Mouse (Mus musculus): Measurements from ENCODE around the gene Hacl1.

The Hacl1 gene

DNA sequence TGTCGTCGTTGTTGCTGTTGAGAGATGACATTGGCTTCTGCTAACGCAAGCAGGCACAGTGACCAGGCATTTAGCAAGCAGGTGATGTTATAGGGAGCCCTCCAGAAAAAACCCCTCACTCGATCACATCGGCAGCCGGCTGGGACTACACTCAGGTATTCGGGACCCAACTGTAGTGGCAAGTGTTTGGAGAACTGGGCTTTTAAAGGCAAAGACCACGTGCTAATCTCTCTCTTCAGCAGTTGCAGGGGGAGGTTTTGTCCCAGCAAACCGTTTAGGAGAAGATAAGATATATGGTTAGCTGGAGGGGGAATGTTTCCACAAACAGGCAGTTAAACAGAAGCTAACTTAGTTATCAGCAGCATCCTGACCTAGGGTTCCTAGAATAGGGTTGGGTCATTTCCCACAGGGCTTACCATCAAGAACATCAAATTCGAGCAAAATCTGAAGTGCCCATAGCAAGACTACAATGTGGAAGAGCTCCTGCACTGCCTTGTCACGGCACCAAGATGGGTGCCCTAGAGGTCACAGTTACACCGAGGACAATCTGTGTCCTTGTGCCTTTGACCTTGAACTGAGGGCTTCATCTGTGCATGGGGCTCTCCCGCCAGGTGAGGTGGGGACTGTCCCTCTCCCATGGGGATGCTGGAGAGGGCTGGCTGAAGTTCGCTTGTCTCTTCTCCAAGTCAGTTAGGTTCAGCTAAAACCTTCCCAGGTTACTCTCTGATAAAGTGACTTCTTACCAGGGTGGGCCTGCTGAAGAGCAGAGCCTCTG, 12.2 kb upstream of the Hacl1 start:
- POLR2A ChIA-PET, result interaction anchor here in 3 of 4 experiments (0.9 to 5.6 kb wide), 5 partner anchors 8 to 265 kb away, joined by 3 to 25 read pairs (median 3); no protein-coding TSS in a partner anchor
- CTCF ChIA-PET, result interaction anchor here in 3 of 4 experiments (0.6 to 1.3 kb wide), 5 partner anchors 31 to 421 kb away, joined by 3 to 4 read pairs (median 3); no protein-coding TSS in a partner anchor

DNA sequence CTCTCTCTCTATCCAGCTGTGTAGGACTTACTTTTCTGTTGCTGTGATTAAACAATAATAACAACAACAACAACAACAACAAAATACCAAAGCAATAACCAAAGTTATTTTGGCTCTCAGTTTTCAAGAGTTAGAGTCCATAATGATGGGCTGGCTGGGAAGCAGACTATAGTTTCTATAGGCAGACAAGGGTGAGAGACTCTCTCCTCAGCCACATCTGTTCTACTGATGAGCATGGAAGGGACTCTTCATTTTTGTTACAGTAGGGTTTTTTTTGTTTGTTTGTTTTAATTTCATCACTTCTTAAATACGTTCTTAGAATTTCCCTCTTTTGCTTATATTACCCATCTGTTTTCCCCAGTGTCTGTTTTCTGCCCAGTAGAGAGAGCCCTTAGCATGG, 11.5 kb upstream of the Hacl1 start:
- ChIA-PET POLR2A (interaction anchor here in 1 of 4 experiments (5.6 kb wide), 1 partner anchor 9 kb away, joined by 25 read pairs; no protein-coding TSS in a partner anchor), CTCF (interaction anchor here in 1 of 4 experiments (1.0 kb wide), 1 partner anchor 381 kb away, joined by 3 read pairs; no protein-coding TSS in a partner anchor)

- ChIA-PET CTCF (interaction anchor here in 1 of 4 experiments (1.0 kb wide), 1 partner anchor 381 kb away, joined by 3 read pairs; no protein-coding TSS in a partner anchor), POLR2A (interaction anchor here in 1 of 4 experiments (0.8 to 5.6 kb wide), 2 partner anchors 10 to 140 kb away, joined by 3 to 25 read pairs; no protein-coding TSS in a partner anchor)
Observed at GRCm38 (mm10) chr14:31652106-31652505, 11.0 kb upstream of the Hacl1 start.

- ChIA-PET CTCF (interaction anchor here in 2 of 4 experiments (0.9 to 2.1 kb wide), 3 partner anchors 8 to 11 kb away, joined by 3 to 12 read pairs (median 3); partner anchors contain the start of genes Btd (in 1 of the 2), Gm49387 (in 1 of the 2) and Hacl1 (in 1 of the 2)), POLR2A (interaction anchor here in 1 of 4 experiments (5.6 kb wide), 1 partner anchor 10 kb away, joined by 25 read pairs; no protein-coding TSS in a partner anchor)
Observed at GRCm38 (mm10) chr14:31651206-31651605, 10.1 kb upstream of the Hacl1 start.

- ChIA-PET POLR2A (interaction anchor here in 2 of 4 experiments (0.5 to 5.6 kb wide), 3 partner anchors 11 to 120 kb away, joined by 4 to 25 read pairs (median 4); no protein-coding TSS in a partner anchor), CTCF (interaction anchor here in 3 of 4 experiments (0.6 to 2.1 kb wide), 7 partner anchors 9 to 152 kb away, joined by 3 to 12 read pairs (median 3); partner anchors contain the start of genes Btd (in 1 of the 3), Gm49387 (in 1 of the 3) and Hacl1 (in 1 of the 3))
Observed at GRCm38 (mm10) chr14:31650347-31650746, 9.3 kb upstream of the Hacl1 start.

DNA sequence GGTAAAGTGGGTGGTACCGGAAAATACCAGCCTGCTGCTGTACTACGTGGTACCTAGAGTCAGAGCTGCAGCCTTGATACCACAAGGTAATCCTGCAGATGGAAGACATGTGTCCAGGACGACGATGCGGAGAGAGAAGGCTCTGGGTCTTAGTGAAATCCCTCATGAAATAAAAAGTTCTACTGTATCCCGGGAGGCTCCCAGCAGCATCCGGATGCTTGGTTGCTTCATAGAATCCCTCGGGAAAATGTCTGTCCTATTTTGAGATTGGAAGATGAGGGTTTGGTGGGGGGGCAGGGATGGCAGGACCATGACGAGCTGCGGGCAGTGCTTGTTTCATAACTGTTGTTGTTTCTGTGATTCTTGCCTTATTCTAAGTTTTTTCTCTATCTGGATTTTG, 6.9 kb upstream of the Hacl1 start:
- ChIA-PET CTCF (interaction anchor here in 2 of 4 experiments (0.6 to 1.4 kb wide), 3 partner anchors 13 to 175 kb away, joined by 3 to 4 read pairs (median 3); no protein-coding TSS in a partner anchor), POLR2A (interaction anchor here in 1 of 4 experiments (1.1 kb wide), 1 partner anchor 14 kb away, joined by 6 read pairs; no protein-coding TSS in a partner anchor)

DNA sequence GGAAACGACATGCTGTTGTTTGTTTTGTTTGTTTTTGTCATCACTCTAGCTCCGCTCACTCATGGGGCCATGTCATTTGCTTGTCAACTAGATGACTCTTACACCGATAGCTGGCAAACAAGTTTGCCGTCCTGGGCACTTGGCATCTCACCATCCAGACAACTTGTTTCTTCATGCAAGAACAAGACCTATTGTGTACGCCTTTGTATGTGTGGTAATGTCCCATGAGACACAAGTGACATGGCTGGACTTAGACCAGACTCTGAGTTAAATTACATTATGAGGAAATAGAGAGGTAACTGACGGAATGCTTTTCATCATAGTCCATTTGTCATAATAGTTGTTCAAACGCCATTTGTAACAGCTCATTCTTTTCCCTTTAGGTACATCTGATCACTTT, 4.8 kb upstream of the Hacl1 start:
- ChIA-PET CTCF (interaction anchor here in 3 of 4 experiments (1.0 to 1.6 kb wide), 4 partner anchors 16 to 431 kb away, joined by 3 to 6 read pairs (median 4); no protein-coding TSS in a partner anchor), POLR2A (interaction anchor here in 1 of 4 experiments (2.0 kb wide), 1 partner anchor 16 kb away, joined by 7 read pairs; no protein-coding TSS in a partner anchor)

DNA sequence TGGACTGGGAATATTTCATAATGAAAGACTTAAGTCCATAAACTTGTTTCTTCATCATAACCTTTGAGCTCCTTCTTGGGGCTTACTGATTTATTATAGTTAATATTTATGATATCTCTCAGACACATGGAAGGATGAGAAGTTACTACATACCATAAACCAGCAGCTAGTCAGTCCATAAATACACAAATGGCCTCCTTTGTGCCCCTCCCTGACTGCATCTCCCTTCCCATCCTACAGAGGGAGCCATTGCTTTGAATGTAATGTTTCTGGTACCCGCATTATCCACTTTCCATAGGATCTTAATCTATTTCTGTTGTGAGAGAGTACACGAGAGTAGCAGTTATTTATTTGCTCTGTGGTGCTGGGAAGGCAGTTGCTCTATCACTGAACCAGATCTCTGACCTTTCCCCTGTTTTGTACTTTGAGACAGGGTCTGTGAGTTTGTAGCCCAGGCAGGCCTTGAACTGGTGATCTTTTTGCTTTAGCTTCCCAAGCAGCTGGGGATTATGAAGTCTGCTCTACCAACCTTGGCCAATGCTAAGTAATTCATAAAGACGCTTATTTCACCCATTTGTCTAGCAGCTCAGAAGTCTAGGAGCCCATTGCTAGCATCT, 4.0 kb upstream of the Hacl1 start:
- ChIA-PET POLR2A (interaction anchor here in 2 of 4 experiments (0.6 to 2.0 kb wide), 2 partner anchors 17 to 422 kb away, joined by 4 to 7 read pairs; no protein-coding TSS in a partner anchor), CTCF (interaction anchor here (0.5 to 1.6 kb wide), 13 partner anchors 10 to 673 kb away, joined by 3 to 8 read pairs (median 3); no protein-coding TSS in a partner anchor)

- ChIA-PET POLR2A (interaction anchor here in 2 of 4 experiments (0.5 to 2.0 kb wide), 3 partner anchors 17 to 423 kb away, joined by 4 to 7 read pairs (median 4); no protein-coding TSS in a partner anchor), CTCF (interaction anchor here (0.6 to 1.6 kb wide), 10 partner anchors 11 to 641 kb away, joined by 3 to 7 read pairs (median 4); no protein-coding TSS in a partner anchor)
Observed at GRCm38 (mm10) chr14:31644183-31644830, 3.2 kb upstream of the Hacl1 start.

DNA sequence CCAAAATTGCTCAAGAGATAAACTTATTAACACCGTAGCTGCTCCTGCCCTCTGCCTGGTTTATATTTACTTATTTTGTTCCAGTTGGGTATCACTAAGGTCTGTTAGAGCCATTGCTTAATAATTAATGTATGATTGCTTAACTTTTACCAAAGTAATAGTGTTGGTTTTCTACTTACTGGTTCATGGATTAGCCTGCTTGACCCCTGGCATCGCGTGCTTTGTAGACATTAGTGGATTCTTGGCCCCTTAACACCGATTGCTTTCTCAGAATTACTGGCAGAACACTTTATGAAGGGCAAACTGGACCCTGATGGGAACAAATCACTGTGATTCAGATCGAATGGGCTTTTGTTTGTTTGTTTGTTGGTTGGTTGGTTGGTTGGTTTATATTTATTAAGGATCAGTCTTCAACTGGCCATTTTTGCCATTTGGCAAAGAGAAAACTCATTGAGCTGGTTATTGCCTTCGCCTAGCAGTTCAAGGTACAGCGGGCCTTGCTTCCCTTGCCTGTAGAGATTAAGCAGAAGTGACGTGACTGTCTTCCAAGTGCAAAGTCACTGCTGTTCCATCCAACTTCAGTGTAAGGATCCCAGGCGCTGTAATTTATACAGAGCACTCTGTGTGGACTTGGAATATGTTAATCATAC, 545 bp upstream of the Hacl1 start:
- POLR2A ChIA-PET, result interaction anchor here in 3 of 4 experiments (0.5 to 3.1 kb wide), 28 partner anchors 8 to 676 kb away, joined by 3 to 11 read pairs (median 4); partner anchors contain the start of genes Capn7 (in 1 of the 3), Dph3 (in 1 of the 3), Ncoa4 (in 1 of the 3) and Oxnad1 (in 1 of the 3)
- CTCF ChIA-PET, result interaction anchor here in 2 of 4 experiments (0.6 to 1.0 kb wide), 5 partner anchors 12 to 370 kb away, joined by 3 to 6 read pairs (median 3); no protein-coding TSS in a partner anchor

DNA sequence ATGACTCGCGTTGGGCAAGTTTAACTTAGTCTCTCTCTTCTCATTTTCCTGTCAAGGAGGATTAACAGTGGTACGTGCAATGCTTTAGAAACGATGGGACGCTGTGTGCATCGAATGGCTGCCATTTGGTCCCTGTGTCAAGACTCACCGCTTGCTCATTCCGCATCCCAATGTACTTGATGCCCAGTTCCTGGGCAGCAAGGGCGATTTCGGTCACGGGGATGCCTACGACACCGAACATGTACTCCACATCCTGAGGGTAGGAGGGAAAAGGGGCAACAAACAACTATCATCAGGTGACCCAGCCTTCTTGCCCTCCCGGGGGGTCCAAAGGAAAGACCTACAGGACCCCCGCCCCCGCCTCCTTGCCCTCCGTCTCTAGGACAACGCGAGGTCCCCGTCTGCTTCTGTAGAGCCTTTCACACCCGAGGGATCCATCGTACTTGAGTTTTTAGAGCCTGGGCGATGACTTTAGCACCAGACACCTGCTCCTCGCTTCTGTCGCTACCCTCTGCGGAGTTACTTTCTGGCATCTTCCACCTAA, 668 bp downstream of the Hacl1 start, which contains the start of gene Gm49387:
Gene Gm49387 (minus strand): TSS at position 533 of the 544 bp plus-strand sequence.
- CTCF ChIA-PET, result interaction anchor here in 1 of 4 experiments (0.7 to 1.0 kb wide), 3 partner anchors 10 to 176 kb away, joined by 3 read pairs; no protein-coding TSS in a partner anchor
- POLR2A ChIA-PET, result interaction anchor here in 3 of 4 experiments (0.6 to 3.1 kb wide), 20 partner anchors 9 to 678 kb away, joined by 3 to 11 read pairs (median 4); partner anchors contain the start of genes Capn7 (in 1 of the 3) and Ncoa4 (in 1 of the 3)

- CTCF ChIA-PET, result interaction anchor here in 2 of 4 experiments (0.5 to 1.4 kb wide), 2 partner anchors 10 to 53 kb away, joined by 3 to 11 read pairs; partner anchors contain the start of genes Btd (in 1 of the 2), Gm49387 (in 1 of the 2) and Hacl1 (in 1 of the 2)
- POLR2A ChIA-PET, result interaction anchor here in 2 of 4 experiments (0.6 to 3.0 kb wide), 5 partner anchors 10 to 41 kb away, joined by 3 to 11 read pairs (median 5); partner anchors contain the start of genes Btd (in 2 of the 2), Gm49387 (in 2 of the 2) and Hacl1 (in 2 of the 2)
Observed at GRCm38 (mm10) chr14:31630677-31631076, 10.4 kb downstream of the Hacl1 start.

- CTCF ChIA-PET, result no interaction called here
Observed at GRCm38 (mm10) chr14:31622748-31623147, 18.3 kb downstream of the Hacl1 start.

DNA sequence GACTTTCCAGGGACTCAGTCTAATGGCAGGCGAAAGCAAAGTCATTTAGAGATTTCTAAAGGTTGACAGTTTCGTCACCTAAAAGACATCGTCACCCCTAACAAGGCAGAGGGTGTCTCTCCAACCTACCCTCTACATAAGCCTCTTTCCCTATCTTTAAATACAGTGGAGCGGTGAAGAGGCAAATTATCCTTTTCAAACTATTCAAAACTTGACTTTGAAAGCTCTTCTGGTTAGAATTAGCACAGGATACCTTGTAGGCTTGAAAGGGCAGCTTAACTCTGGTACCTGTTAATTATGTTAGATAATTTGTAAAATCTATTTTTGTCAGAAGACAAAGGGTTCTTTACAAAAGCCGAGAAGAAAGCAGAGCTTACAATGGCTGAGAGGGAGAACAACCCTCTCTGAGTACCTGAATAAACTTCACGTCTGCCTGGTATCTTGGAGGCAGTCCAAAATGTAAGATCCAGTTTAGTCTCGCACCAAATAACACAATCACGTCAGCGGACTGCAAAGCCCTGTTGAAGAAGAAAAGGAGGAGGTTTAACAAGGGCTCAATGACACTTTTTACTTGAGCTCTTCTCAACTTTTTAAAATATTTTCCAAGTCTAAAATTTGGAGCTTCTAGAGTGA, 20.4 kb downstream of the Hacl1 start:
- ChIA-PET CTCF (interaction anchor here in 3 of 4 experiments (0.6 to 1.4 kb wide), 3 partner anchors 9 to 34 kb away, joined by 3 to 8 read pairs (median 6); no protein-coding TSS in a partner anchor), POLR2A (interaction anchor here in 1 of 4 experiments (0.7 kb wide), 1 partner anchor 14 kb away, joined by 3 read pairs; no protein-coding TSS in a partner anchor)

More at GRCm38 (mm10) chr14:31622748-31623147, 18.3 kb downstream of the Hacl1 start:
- POLR2A ChIA-PET, result interaction anchor here in 1 of 4 experiments (0.6 kb wide), 1 partner anchor 9 kb away, joined by 3 read pairs; no protein-coding TSS in a partner anchor

GRCm38 (mm10) chr14:31617997-31618396, 23.1 kb downstream of the Hacl1 start:
- ChIA-PET CTCF (interaction anchor here in 3 of 4 experiments (0.6 to 0.7 kb wide), 3 partner anchors 145 to 622 kb away, joined by 3 to 5 read pairs (median 3); no protein-coding TSS in a partner anchor), POLR2A (interaction anchor here in 3 of 4 experiments (0.6 to 0.9 kb wide), 3 partner anchors 23 to 483 kb away, joined by 3 to 4 read pairs (median 3); partner anchors contain the start of gene Hacl1 (in 1 of the 3))
